Mouse (Mus musculus): ENCODE data around the gene Capza3.

DNA sequence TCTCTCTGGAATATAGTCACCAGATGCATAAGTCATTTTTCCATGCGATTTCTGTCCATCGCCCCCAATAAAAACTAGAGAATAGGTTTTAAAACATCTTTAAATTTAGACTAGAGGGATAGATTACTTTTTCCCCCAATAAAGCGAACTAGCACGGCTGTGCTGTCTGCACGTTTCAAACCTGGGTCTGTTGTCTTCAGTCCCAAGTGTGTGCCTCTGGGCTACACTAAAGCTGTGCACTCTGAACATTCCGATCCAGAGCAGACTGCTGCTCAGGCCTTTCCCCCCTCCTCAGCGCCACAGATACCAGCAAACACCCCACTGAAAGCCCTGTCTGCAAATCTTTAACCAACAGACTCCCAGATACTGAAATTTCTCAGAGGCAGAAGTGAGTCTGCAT is 39.9 kb downstream of the Capza3 start:
- no peak for TF ChIP-seq POLR2A (IDR thresholded peaks at IDR 0.05; ENCODE audit: insufficient read depth, low read depth, low read length)
- TF ChIP-seq CTCF (IDR thresholded peaks at IDR 0.05; ENCODE audit: insufficient read depth, low read depth, low read length), result no peak

Measured in olfactory bulb, adult 2 months (tissue).